Mouse (Mus musculus) layer of hippocampus, adult 8-10 months (tissue): ENCODE results near the gene Tcf3. TPM values are rescaled to one million over a fixed set of nuclear protein-coding genes. Genes with fewer than 3 reads are reported as not detected.
A peak's percentile ranks its signal among the peaks of the same experiment; 100 is the strongest.

Source experiments
- DNase-seq, 2 experiments: peaks; one replicate each; pipeline ENCODE4 v3.0.0; 2022; ENCODE audit warnings: low spot score in 2 of 2
- total RNA-seq, 4 experiments: library from RNA; stranded (reverse); gene quantifications; 2 replicates each; pipeline ENCODE4 v1.2.4; 2022

The Tcf3 gene
- total RNA-seq, 4 experiments from 2014 or later: 29.5 to 33.9 (median 32.2) TPM

DNA sequence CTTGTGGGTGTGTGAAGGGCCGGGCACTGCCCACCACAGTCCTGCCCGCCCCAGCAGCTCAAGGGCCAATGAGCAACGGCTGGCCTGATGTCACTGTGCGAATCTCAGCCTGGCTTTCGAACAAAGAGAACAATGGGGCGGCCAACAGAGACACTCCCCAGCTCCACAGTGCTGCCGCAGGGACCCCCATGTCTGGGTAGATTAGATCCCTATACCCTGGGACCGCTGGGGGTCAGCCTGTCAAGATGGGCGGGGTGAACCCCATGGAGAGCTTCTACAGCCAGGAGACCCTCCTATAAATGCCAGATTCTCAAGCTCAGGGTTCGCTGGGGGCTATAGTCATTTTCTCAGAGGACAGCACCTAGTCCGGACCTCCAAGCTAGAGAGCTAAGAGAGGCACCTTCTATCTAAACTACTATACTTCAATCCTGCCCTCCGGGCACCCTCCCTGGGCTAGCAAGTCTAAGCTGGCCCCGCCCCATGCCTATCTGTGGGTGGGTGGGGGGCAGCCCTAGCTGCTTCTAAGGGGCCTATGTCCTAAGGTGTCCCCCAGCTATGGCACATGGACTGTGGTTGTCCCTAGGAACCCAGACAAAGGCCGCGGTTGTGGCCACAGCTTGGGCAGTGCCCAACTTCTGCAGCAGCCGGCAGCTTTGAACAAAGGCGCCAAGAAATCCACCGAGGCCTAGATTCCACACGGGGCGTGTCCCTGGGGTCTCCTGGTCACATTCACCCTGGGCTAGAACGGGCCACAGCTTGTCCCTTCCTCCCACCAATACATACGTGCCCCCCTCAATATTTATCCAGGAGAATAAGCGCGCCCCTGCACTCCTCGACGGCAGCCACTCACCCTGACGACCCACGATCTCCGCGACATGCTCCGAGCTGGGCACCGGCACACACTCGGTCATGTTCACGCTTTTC, 47.4 kb downstream of the Tcf3 start:
- DNase-seq: no peak

DNA sequence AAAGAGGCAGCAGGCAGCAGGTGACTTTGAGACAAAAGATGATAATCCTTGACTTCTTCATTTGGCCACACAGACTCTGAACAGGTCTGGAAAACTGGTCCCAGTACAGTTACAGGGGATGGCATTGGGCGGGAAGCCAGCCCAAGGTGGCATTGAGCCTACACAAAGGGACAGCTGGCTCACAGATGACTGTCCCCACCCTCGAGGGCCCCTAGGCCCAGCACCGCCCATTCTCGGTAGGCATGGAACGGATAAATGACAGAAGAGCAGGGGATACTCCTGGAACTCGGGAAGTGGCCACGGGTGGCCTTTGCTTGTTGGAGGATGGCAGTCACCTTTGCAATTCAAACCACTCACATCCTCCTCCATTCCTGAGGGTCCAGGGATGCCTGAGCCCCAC, 48.1 kb downstream of the Tcf3 start:
- DNase-seq: no peak

- no peak for DNase-seq
These were observed 48.7 kb downstream of the Tcf3 start for GRCm38 (mm10) chr10:80384709-80385108.

DNA sequence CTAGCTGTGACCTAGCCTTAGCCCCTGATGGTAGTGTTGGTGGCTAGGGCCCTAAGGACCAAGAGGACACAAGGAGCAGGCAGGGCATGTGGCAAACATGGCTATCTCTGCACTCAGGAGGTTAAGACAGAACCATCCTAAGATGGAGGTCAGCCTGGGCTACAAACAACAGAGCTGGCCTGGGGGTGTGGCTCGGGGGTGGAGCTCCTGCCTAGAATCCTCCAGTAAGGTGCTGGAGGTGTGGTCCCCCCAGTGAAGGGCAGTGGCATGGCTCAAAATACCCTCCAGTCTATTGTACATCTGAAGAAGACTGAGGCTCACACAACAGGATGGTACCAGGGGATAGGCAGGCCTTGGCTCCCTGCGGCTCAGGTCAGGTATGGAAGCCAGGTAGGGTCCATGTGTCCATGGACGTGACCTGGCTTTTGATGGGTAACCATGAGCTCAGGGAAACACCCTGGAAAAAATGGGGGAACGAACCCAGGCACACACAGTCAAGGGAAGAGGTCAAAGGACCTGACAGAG, 49.3 kb downstream of the Tcf3 start:
- no peak for DNase-seq

DNA sequence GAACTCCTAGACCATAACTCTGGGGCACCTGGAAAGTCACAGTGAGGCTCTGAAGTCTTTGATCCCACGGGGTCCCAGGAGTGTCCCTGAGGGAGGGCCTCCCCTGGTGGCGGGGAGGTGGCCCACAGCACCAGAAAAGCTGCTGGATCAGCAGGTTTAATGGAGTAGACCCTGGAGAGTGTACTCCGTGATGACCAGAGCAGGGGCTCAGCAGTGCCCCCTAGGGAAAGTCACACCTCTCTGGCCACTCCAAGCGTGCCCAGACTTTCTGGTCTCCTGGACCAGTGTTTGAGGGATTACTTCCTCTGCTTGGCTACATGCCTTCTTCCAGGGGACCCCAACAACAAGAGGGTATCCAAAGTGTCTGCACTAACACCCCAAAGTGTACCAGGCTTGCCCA, 50.0 kb downstream of the Tcf3 start:
- no peak for DNase-seq

DNA sequence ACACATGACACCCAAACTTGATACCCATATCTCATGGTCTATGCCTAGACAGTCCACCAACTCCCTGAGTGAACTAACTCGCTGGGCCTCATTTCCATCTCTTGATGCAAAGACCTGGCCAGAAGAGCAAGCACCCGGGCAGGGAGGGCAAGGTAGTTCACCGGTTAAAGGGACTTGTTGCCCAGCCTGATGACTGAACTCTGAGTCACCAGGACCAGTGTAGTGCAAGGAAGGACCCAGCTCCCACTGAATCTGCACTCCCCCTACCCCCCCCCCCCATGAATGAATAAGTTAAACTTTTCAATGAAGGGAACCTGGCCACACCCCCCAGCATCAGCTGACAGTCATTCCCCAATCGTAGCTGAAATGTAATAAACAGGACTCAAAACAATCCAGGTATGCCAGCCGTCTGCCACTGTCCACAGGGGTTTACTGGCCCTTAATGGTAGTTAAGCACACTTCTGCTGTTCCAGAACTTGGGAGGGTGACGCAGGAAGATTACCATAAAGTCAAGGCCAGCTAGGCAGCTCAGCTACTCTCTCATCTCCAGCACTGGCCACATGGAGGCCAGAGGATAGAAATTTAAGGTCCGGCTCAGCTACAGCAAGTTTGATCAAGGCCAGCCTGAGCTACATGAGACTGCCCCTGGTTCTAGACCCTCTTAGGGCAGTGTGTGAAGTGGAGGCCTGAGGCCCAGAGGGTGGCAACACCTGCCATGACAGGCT, 50.6 kb downstream of the Tcf3 start:
- DNase-seq: no peak

GRCm38 (mm10) chr10:80377716-80378115, 55.7 kb downstream of the Tcf3 start:
- no peak for DNase-seq

GRCm38 (mm10) chr10:80376160-80376559, 57.3 kb downstream of the Tcf3 start:
- peak in 1 of 2 experiments; percentile 92 for DNase-seq

DNA sequence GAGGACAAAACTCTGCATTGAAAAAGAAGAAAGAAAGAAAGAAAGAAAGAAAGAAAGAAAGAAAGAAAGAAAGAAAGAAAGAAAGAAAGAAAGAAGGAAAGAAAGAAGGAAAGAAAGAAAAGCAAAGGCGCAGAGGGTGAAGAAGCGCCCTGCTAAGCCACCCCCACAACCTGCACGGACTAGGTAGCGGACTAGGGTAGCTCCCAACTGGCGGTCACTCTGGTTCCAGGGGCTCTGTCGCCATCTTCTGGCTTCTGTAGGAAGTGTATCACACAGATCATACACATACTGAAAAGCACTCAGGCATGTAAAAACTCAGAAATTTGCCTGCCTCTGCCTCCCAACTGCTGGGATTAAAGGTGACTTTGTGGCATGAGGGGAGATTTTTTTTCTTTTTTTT, 59.4 kb downstream of the Tcf3 start:
- DNase-seq: peak in 1 of 2 experiments; percentile 82

DNA sequence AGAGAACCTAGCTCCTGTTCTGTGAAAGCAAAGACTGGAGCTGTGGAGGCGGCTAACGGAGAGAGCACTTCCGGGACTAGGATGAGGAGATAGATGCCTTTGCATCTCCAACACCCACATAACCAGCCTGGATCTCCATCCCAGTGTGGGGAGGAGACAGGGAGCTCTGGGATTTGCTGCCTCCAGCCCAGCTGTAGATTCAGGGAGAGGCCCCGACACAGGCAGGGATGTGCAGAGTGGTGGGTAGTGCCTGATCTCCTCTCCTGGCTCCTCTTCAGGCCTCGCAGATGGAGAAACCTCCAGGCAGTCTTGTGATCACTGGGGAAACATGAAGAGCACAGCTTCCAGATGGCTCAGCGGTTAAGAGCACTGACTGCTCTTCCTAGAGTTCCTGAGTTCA, 60.7 kb downstream of the Tcf3 start:
- DNase-seq: peak in 1 of 2 experiments; percentile 59

- no peak for DNase-seq
These were observed 61.5 kb downstream of the Tcf3 start for GRCm38 (mm10) chr10:80371983-80372382.

DNA sequence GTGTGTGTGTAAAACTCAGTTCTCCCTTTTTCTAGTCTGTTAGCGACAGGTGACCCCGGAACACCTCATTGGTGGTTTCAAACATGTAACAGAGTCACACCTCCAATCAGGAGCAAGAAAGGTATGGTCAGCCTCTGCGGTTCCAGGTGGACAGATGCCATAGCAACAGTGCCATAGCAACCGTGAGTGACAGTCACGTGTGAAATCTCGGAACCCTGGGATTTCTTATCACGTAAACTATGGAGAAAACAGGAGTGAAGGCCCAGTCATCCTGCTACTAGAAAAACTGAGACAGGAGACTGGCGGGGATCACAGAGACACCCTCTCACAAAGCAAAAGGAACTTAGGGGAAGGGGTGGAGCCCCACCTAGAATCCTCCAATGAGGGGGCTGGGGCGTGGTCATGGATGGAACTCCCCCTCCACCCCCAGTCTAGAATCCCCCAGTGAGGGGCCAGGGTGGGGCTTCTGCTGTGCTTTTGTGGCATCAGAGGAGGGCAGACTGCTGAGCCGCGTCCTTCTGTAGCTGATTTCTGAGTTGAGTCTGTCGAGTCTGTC, 62.0 kb downstream of the Tcf3 start:
- no peak for DNase-seq

GRCm38 (mm10) chr10:80369995-80370747, 63.3 kb downstream of the Tcf3 start:
- no peak for DNase-seq

DNA sequence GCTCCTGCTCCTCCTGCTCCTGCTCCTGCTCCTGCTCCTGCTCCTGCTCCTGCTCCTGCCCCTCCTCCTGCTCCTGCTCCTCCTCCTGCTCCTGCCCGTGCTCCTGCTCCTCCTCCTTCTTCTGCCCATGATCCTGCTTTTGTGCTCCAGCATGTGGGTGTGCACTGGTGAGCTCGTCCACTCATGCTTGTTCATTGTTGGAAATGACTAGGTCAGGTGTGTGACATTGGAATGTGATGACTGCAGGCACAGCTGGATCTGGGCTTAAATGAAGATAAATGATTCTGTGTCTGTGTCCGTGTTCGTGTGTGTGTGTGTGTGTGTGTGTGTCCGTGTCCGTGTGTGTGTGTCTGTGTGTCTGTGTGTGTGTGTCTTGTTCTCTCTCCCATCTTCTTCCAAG, 65.1 kb downstream of the Tcf3 start:
- DNase-seq: no peak

- no peak for DNase-seq
These were observed 65.5 kb downstream of the Tcf3 start for GRCm38 (mm10) chr10:80367954-80368353.

- DNase-seq: no peak
These were observed 67.7 kb downstream of the Tcf3 start for GRCm38 (mm10) chr10:80365736-80366135.

DNA sequence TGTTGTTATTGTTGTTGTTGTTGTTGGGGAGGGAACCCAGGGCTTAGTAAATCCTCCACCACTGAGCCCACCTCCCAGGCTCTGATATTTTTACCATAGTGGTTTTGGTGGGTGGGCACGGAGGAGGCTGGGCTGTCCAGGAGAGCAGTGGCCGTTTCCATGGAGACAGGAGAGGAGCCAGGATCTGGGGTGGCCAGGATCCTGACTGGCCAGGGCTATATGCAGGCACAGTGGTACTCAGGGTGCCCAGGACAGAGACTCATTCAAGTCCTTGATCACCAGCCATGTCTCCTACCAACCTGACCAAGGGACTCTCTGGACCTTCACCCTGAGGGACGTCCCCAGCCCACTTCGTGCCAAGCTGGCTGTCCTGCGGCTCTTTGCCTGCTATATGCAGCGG, 69.7 kb downstream of the Tcf3 start:
- DNase-seq: no peak
